Mouse (Mus musculus) embryonic facial prominence, embryonic 15.5 days (tissue): ENCODE measurements around the gene Grid1. TPM values are rescaled to one million over a fixed set of nuclear protein-coding genes. Genes with fewer than 3 reads are reported as not detected.
A peak's percentile ranks its signal among the peaks of the same experiment; 100 is the strongest.

Source experiments
- ATAC-seq: fragments of 200-750 bp; cut with Nextera tagmentation; 2 replicates; pipeline ENCODE4 v1.8.0; 2017; ENCODE audit warnings: low read depth, moderate TSS enrichment; ENCODE audit not compliant: insufficient number of reproducible peaks, low FRiP score, low TSS enrichment
- H3K27ac ChIP-seq: fragments of 300-500 bp; sonication (generic); replicated peaks from 2 replicates; pipeline ENCODE4 v1.5.1; 2015; ENCODE audit warnings: mild to moderate bottlenecking, inconsistent platforms
- H3K27me3 ChIP-seq: fragments of 300-500 bp; sonication (generic); 2 replicates; pipeline ENCODE4 v1.6.1; 2015; ENCODE audit warnings: inconsistent platforms
- H3K36me3 ChIP-seq: fragments of 300-500 bp; sonication (generic); 2 replicates; pipeline ENCODE4 v1.6.1; 2015; ENCODE audit warnings: mild to moderate bottlenecking, inconsistent platforms
- H3K4me1 ChIP-seq: fragments of 300-500 bp; sonication (generic); 2 replicates; pipeline ENCODE4 v1.6.1; 2015; ENCODE audit warnings: inconsistent platforms
- H3K4me2 ChIP-seq: fragments of 300-500 bp; sonication (generic); replicated peaks from 2 replicates; pipeline ENCODE4 v1.6.1; 2015; ENCODE audit warnings: mild to moderate bottlenecking, inconsistent platforms
- H3K4me3 ChIP-seq: fragments of 300-500 bp; sonication (generic); replicated peaks from 2 replicates; pipeline ENCODE4 v1.5.1; 2015; ENCODE audit warnings: mild to moderate bottlenecking, inconsistent platforms
- H3K9ac ChIP-seq: fragments of 300-500 bp; sonication (generic); 2 replicates; pipeline ENCODE4 v1.6.1; 2015; ENCODE audit warnings: inconsistent platforms
- H3K9me3 ChIP-seq: fragments of 300-500 bp; sonication (generic); replicated peaks from 2 replicates; pipeline ENCODE4 v1.6.1; 2016; ENCODE audit warnings: inconsistent platforms
- WGBS: fragments of 180-500 bp; shearing (Covaris S2); methylation state at CpG from one replicate; pipeline ENCODE4 v1.1.7; 2015; 5-methylcytosine and 5-hydroxymethylcytosine counted together
- polyA plus RNA-seq: library from polyadenylated mRNA; unstranded; fragments of >200 nt; fragmentation: Nextera tagmentation; extraction: Ambion mirVana; gene quantifications from 2 replicates; pipeline ENCODE4 v1.2.1, GENCODE M21; 2015

The Grid1 gene
- polyA plus RNA-seq, 1 experiment from 2014 or later, result 1.4 TPM

GRCm38 (mm10) chr14:34880431-34881421 is 60.8 kb downstream of the Grid1 start:
- Histone ChIP-seq H3K4me1 (no peaks in the 10 kb centered on the region), H3K27ac (no peak overlapping the region), H3K9me3 (no peaks in the 10 kb centered on the region), H3K9ac (no peak overlapping the region), H3K4me3 (no peak overlapping the region), H3K36me3 (no peaks in the 10 kb centered on the region), H3K4me2 (no peak overlapping the region), H3K27me3 (peaks cover 3% of the 10 kb centered on the region; the same call in 1 of the 2 replicates)
- 18% methylated on average over 8 of the region's 8 CpGs for WGBS
- ATAC-seq, result 0 out of 2 replicates have a peak, but pooled peaks have one; percentile 22

- no peak for ATAC-seq
Measured at GRCm38 (mm10) chr14:34884194-34884593, 64.3 kb downstream of the Grid1 start.

GRCm38 (mm10) chr14:34884611-34885010 is 64.7 kb downstream of the Grid1 start:
- Histone ChIP-seq H3K9me3 (no peaks in the 10 kb centered on the region), H3K36me3 (no peaks in the 10 kb centered on the region), H3K9ac (no peak overlapping the region), H3K4me1 (no peaks in the 10 kb centered on the region), H3K4me3 (no peak overlapping the region), H3K27ac (no peak overlapping the region), H3K4me2 (no peak overlapping the region), H3K27me3 (peaks cover 3% of the 10 kb centered on the region; the same call in 1 of the 2 replicates)
- WGBS, result 89% methylated on average over 3 of the region's 3 CpGs
- ATAC-seq, result no peak

More at GRCm38 (mm10) chr14:34884194-34884593, 64.3 kb downstream of the Grid1 start:
- no peaks in the 10 kb centered on the region for H3K9me3 ChIP-seq
- no peak overlapping the region for H3K27ac ChIP-seq
- H3K4me1 ChIP-seq, result no peaks in the 10 kb centered on the region
- H3K4me2 ChIP-seq, result no peak overlapping the region
- no peak overlapping the region for H3K4me3 ChIP-seq
- 93% methylated on average over 11 of the region's 11 CpGs for whole genome bisulfite sequencing
- peaks cover 3% of the 10 kb centered on the region; the same call in 1 of the 2 replicates for H3K27me3 ChIP-seq
- H3K9ac ChIP-seq, result no peak overlapping the region
- H3K36me3 ChIP-seq, result no peaks in the 10 kb centered on the region

GRCm38 (mm10) chr14:34891769-34892532 is 72.0 kb downstream of the Grid1 start:
- Histone ChIP-seq H3K4me3 (no peak overlapping the region), H3K4me2 (no peak overlapping the region), H3K36me3 (no peaks in the 10 kb centered on the region), H3K9me3 (no peaks in the 10 kb centered on the region), H3K9ac (no peak overlapping the region), H3K27ac (no peak overlapping the region), H3K4me1 (0 out of 2 replicates have a peak, but pooled peaks cover 10% of the 10 kb centered on the region), H3K27me3 (peaks cover 17% of the 10 kb centered on the region)
- no peak for ATAC-seq
- 10% methylated on average over 6 of the region's 6 CpGs for WGBS

- 7% methylated on average over 33 of the region's 33 CpGs for WGBS
- no peaks in the 10 kb centered on the region for H3K36me3 ChIP-seq
- no peak for ATAC-seq
- H3K4me2 ChIP-seq, result peak overlapping the region; percentile 64
- 0 out of 2 replicates have a peak, but pooled peaks cover 10% of the 10 kb centered on the region for H3K4me1 ChIP-seq
- peaks cover 21% of the 10 kb centered on the region for H3K27me3 ChIP-seq
- H3K9ac ChIP-seq, result no peak overlapping the region
- H3K27ac ChIP-seq, result no peak overlapping the region
- peak overlapping the region; percentile 32 for H3K4me3 ChIP-seq
- no peaks in the 10 kb centered on the region for H3K9me3 ChIP-seq
Measured at GRCm38 (mm10) chr14:34896253-34896982, 76.5 kb downstream of the Grid1 start.

GRCm38 (mm10) chr14:34903854-34904253 is 83.9 kb downstream of the Grid1 start:
- Histone ChIP-seq H3K9ac (no peak overlapping the region), H3K4me3 (no peak overlapping the region), H3K4me1 (0 out of 2 replicates have a peak, but pooled peaks cover 2% of the 10 kb centered on the region), H3K9me3 (no peaks in the 10 kb centered on the region), H3K36me3 (no peaks in the 10 kb centered on the region), H3K27ac (no peak overlapping the region), H3K4me2 (no peak overlapping the region), H3K27me3 (no peaks in the 10 kb centered on the region)
- WGBS, result 44% methylated on average over 4 of the region's 4 CpGs
- no peak for ATAC-seq

GRCm38 (mm10) chr14:34905697-34906096 is 85.8 kb downstream of the Grid1 start:
- Histone ChIP-seq H3K27ac (no peak overlapping the region), H3K4me1 (0 out of 2 replicates have a peak, but pooled peaks cover 3% of the 10 kb centered on the region), H3K4me2 (no peak overlapping the region), H3K4me3 (no peak overlapping the region), H3K9me3 (no peaks in the 10 kb centered on the region), H3K9ac (no peak overlapping the region), H3K27me3 (no peaks in the 10 kb centered on the region), H3K36me3 (no peaks in the 10 kb centered on the region)
- WGBS, result 49% methylated on average over 2 of the region's 2 CpGs
- no peak for ATAC-seq

- no peak for ATAC-seq
- H3K9me3 ChIP-seq, result no peaks in the 10 kb centered on the region
Measured at GRCm38 (mm10) chr14:34908366-34908765, 88.5 kb downstream of the Grid1 start.

GRCm38 (mm10) chr14:34908804-34909203 is 88.9 kb downstream of the Grid1 start:
- 0 out of 2 replicates have a peak, but pooled peaks cover 3% of the 10 kb centered on the region for H3K4me1 ChIP-seq
- H3K27ac ChIP-seq, result no peak overlapping the region
- H3K9me3 ChIP-seq, result no peaks in the 10 kb centered on the region
- ATAC-seq, result no peak
- no peaks in the 10 kb centered on the region for H3K27me3 ChIP-seq
- no peak overlapping the region for H3K4me3 ChIP-seq
- H3K36me3 ChIP-seq, result no peaks in the 10 kb centered on the region
- no peak overlapping the region for H3K4me2 ChIP-seq
- WGBS, result 16% methylated on average over 4 of the region's 4 CpGs
- no peak overlapping the region for H3K9ac ChIP-seq

More at GRCm38 (mm10) chr14:34908366-34908765, 88.5 kb downstream of the Grid1 start:
- Histone ChIP-seq H3K4me1 (0 out of 2 replicates have a peak, but pooled peaks cover 3% of the 10 kb centered on the region), H3K4me2 (no peak overlapping the region), H3K4me3 (no peak overlapping the region), H3K36me3 (no peaks in the 10 kb centered on the region), H3K27ac (no peak overlapping the region), H3K27me3 (no peaks in the 10 kb centered on the region), H3K9ac (no peak overlapping the region)
- 70% methylated on average over 2 of the region's 2 CpGs for WGBS

GRCm38 (mm10) chr14:34916315-34916714 is 96.4 kb downstream of the Grid1 start:
- Histone ChIP-seq H3K4me3 (no peak overlapping the region), H3K27ac (no peak overlapping the region), H3K4me1 (no peaks in the 10 kb centered on the region), H3K9me3 (no peaks in the 10 kb centered on the region), H3K4me2 (no peak overlapping the region), H3K27me3 (no peaks in the 10 kb centered on the region), H3K36me3 (no peaks in the 10 kb centered on the region), H3K9ac (no peak overlapping the region)
- 72% methylated on average over 6 of the region's 6 CpGs for WGBS
- ATAC-seq, result no peak
